Mouse (Mus musculus) spleen, adult 2 months (tissue): ENCODE results near the gene Ccdc9. TPM values are rescaled to one million over a fixed set of nuclear protein-coding genes. Genes with fewer than 3 reads are reported as not detected.
A peak's percentile ranks its signal among the peaks of the same experiment; 100 is the strongest.

Source experiments
- DNase-seq, 2 experiments: peaks; one replicate each; pipeline versions ENCODE4 v3.0.0 to v3.0.0-alpha.2; 2012 to 2021; ENCODE audit warnings: low spot score in 2 of 2, low read depth in 1 of 2
- H3K27ac ChIP-seq: fragments of 200-500 bp; 2 replicates; pipeline ENCODE4 v1.5.1; 2012; ENCODE audit warnings: low read length, inconsistent platforms; ENCODE audit not compliant: insufficient read depth
- H3K27me3 ChIP-seq: fragments of 200-500 bp; 2 replicates; pipeline ENCODE4 v1.6.1; 2012; ENCODE audit warnings: mild to moderate bottlenecking, moderate library complexity, low read length, inconsistent platforms; ENCODE audit not compliant: control insufficient read depth, insufficient read depth
- H3K36me3 ChIP-seq: fragments of 200-500 bp; 2 replicates; pipeline ENCODE4 v1.6.1; 2012; ENCODE audit warnings: mild to moderate bottlenecking, low read length, inconsistent platforms; ENCODE audit not compliant: control insufficient read depth, insufficient read depth
- H3K4me1 ChIP-seq: fragments of 200-500 bp; 2 replicates; pipeline ENCODE4 v1.6.1; 2011; ENCODE audit warnings: inconsistent platforms; ENCODE audit not compliant: control insufficient read depth, insufficient read depth, insufficient read length
- H3K4me3 ChIP-seq: fragments of 200-500 bp; 2 replicates; pipeline ENCODE4 v1.5.1; 2011; ENCODE audit warnings: mild to moderate bottlenecking, inconsistent platforms; ENCODE audit not compliant: insufficient read depth, insufficient read length; ENCODE audit errors: extremely low read depth
- CTCF ChIP-seq: fragments of 200-500 bp; IDR thresholded peaks from 2 replicates; pipeline ENCODE4 v1.5.1; 2011; ENCODE audit warnings: mild to moderate bottlenecking, inconsistent platforms; ENCODE audit not compliant: insufficient read depth, insufficient read length, insufficient replicate concordance; ENCODE audit errors: extremely low read depth
- POLR2A ChIP-seq: fragments of 200-500 bp; IDR thresholded peaks from 2 replicates; pipeline ENCODE4 v1.6.1; 2011; ENCODE audit warnings: low read depth, low read length, inconsistent platforms
- WGBS: fragments of 180-500 bp; shearing (Covaris S2); methylation state at CpG from one replicate; pipeline ENCODE4 v1.1.7; 2018; 5-methylcytosine and 5-hydroxymethylcytosine counted together
- polyA plus RNA-seq: library from polyadenylated mRNA; depleted of rRNA; stranded (reverse); fragments of >200 nt; gene quantifications from 2 replicates; pipeline ENCODE4 v1.2.3, GENCODE M21; 2012; rRNA removed

Ccdc9 gene
- 32.4 and 33.3 TPM in 2 replicates for polyA plus RNA-seq

DNA sequence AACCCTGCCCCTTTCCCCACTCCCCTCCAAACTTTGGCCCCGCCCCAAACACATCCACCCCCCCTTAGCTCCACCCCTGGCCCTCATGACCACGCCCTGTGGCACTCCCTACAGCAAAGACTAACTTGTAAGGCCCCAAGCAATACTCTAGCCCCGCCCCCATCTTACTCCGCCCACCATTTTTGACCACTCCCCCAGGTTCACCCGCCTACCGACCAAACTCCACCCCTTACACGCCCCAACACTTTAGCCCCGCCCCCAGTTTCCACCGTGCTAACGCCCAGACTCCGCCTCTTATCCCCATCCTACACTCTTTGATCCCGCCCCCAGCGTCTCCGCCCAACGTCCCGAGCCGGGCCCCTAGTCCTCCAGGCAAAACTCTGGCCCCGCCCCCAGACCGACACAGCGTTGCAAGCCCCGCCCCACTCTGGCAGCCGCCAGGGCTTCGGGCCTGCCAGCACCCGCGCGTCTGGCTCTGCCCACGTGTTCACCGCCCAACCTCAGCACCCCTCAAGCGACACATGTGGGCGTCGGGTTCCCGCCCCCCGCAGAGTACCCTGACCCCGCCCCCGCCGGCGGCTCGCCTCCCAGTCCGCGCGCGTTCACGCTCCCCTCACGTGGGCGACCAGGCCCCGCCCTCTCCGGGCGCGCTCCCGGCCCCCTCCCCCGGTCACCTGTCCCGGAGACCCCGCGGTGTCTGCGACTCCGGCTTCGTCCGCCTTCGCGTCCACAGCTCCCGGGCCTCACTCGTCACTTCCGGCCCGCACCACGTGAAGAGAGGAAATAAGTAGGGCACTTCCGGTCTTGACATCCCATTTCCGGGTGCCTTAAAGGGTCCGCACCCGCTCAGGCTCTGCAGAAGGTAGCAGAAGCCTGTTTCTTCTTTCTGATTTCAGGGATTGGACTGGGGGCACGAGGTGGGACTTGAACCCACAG lies at the start of gene Ccdc9:
Ccdc9 (minus strand) TSS at position 770 of the 936 bp plus-strand sequence.
- peak; percentile 95 to 100 for DNase-seq
- Histone ChIP-seq H3K27me3 (no peaks in the 10 kb centered on the region), H3K27ac (peak within 1 kb of the TSS; percentile 89), H3K4me1 (peaks cover 7% of the 10 kb centered on the region; the same call in 1 of the 2 replicates), H3K36me3 (peaks cover 22% of the 10 kb centered on the region), H3K4me3 (peak within 1 kb of the TSS; percentile 72)
- TF ChIP-seq CTCF = no peak
- TF ChIP-seq POLR2A = no peak; the same call in 1 of the 2 replicates
- under 1% methylated on average over 68 of the region's 70 CpGs for WGBS

DNA sequence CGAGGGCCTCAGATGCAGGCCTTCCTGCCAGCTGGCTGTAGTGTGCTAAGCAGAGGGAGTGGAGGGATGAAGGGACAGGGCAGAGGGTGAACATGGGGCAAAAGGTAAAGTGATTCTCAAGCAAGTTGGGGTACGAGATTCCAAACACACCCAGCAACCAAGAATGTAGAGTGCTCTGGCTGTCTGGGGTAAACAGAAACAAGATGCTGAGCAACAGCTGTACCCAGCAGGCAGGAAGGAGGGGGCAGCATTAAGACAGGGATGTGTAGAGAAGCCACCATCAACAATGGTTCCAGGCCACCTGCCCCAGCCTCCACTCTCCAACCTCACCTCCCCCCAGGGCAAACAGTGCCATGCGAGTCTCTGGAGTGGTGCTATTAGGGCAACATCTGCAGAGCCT lies 42.6 kb upstream of the Ccdc9 start:
- no peak for DNase-seq
- no peaks in the 10 kb centered on the region for H3K27me3 ChIP-seq
- no peaks in the 10 kb centered on the region for H3K4me1 ChIP-seq
- WGBS = 95% methylated on average over 3 of the region's 3 CpGs
- H3K4me3 ChIP-seq = no peak overlapping the region
- no peak overlapping the region for H3K27ac ChIP-seq
- peaks cover 11% of the 10 kb centered on the region for H3K36me3 ChIP-seq
- no peak for TF ChIP-seq CTCF
- no peak for TF ChIP-seq POLR2A

DNA sequence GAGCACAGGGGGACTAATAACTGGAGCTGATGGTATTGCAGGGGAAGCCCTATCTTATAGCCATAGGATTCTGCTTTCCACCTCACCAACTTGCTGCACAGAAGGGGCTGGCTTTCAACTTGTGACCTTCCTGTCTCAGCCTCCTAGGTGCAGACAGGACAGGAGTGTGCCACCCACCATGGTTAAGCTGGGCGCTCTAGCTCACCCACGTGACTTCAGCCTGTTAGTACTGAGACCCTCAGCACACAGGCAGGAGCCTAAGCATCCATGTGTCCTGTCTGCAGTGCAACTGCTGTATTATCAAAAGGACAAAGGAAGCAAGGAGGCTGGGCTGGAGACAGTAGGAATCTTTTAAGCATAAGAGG lies 40.0 kb upstream of the Ccdc9 start:
- WGBS = 89% methylated on average over 2 of the region's 2 CpGs
- TF ChIP-seq POLR2A = no peak
- TF ChIP-seq CTCF = no peak
- no peaks in the 10 kb centered on the region for H3K4me1 ChIP-seq
- H3K27ac ChIP-seq = no peak overlapping the region
- no peak for DNase-seq
- H3K4me3 ChIP-seq = no peak overlapping the region
- H3K27me3 ChIP-seq = no peaks in the 10 kb centered on the region
- H3K36me3 ChIP-seq = peaks cover 9% of the 10 kb centered on the region; the same call in 1 of the 2 replicates

DNA sequence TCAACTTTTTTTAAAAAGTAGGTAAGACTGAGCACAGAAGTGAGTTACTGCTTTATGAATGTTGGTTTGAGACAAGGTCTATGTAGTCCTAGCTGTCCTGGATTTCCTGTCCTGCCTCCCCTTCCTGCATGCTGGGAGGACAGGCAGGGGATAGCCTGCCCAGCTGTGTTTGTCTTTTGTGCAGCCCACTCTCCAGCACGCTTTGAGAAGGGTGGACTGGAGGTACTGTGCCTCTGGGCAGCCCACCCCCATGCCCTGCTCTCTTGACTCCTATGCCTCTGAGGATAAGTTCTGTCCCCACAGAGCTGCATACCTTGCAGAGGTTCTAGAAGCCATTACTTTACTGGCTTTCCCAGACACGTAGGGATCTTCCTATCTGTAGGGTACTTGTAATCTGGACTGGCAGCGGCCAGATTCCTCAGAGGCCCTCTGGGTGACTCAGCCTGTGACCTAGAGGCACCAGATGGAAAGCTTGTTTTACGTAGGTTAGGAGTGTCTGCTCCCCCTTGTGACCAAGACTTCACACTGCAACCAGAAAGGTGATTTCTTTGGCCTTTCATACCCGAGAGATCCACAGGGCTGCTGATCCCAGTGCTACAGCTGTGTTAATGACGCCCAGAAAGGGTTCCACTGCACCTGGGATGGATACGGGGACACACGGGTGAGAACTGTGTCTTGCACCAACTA lies 39.5 kb upstream of the Ccdc9 start:
- no peak for TF ChIP-seq POLR2A
- TF ChIP-seq CTCF = peak; percentile 51; the same call in 1 of the 2 replicates
- H3K36me3 ChIP-seq = peaks cover 9% of the 10 kb centered on the region; the same call in 1 of the 2 replicates
- H3K4me3 ChIP-seq = no peak overlapping the region
- no peaks in the 10 kb centered on the region for H3K27me3 ChIP-seq
- H3K27ac ChIP-seq = no peak overlapping the region
- WGBS = 35% methylated on average over 8 of the region's 8 CpGs
- peak in 1 of 2 experiments; percentile 50 for DNase-seq
- H3K4me1 ChIP-seq = no peaks in the 10 kb centered on the region

DNA sequence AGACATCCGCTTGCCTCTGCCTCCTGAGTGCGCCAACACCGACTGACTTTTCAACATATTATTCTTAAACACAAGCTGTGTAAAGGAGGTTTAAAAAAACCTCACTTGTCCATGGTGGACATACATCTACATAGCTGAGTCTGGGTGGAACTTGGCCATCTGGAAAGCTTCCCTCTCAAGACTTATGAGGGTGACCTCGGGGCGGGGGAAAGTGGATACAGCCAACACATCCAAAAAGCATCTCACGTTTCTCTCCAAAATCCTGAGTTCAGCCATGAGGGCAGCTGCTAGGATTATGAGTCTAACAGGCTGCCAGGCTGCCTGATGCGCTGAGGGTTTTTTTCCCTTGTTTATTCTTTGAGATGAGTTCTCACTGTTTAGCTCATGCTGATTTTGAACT lies 38.1 kb upstream of the Ccdc9 start:
- H3K4me3 ChIP-seq = no peak overlapping the region
- DNase-seq = no peak
- no peaks in the 10 kb centered on the region for H3K4me1 ChIP-seq
- H3K27ac ChIP-seq = no peak overlapping the region
- TF ChIP-seq POLR2A (no peak), CTCF (no peak)
- WGBS = 93% methylated on average over 7 of the region's 7 CpGs
- no peaks in the 10 kb centered on the region for H3K27me3 ChIP-seq
- peaks cover 9% of the 10 kb centered on the region; the same call in 1 of the 2 replicates for H3K36me3 ChIP-seq

DNA sequence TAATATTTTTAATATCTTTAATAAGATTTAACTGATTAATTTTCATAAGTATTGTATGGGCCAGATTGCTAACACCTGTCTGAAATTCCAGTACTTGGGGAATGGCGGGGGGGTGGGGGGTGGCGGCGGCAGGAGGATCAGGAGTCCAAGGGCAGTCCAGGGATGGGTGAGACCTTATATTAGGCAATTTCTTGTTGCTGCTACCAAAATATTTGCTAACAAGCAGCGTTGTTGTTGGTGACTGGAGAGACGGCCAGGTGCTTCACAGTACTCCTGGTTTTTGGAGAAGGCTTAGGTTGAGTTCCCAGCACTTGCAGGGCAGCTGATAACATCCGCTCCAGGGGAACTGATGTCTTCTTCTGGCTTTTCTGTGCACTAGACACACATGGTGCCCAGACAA lies 33.9 kb upstream of the Ccdc9 start:
- DNase-seq = no peak
- peaks cover 10% of the 10 kb centered on the region for H3K36me3 ChIP-seq
- no peak for TF ChIP-seq POLR2A
- TF ChIP-seq CTCF = no peak
- H3K4me3 ChIP-seq = no peak overlapping the region
- no peaks in the 10 kb centered on the region for H3K27me3 ChIP-seq
- no peaks in the 10 kb centered on the region for H3K4me1 ChIP-seq
- H3K27ac ChIP-seq = no peak overlapping the region
- WGBS = 96% methylated on average over 6 of the region's 6 CpGs
